Mouse (Mus musculus) olfactory bulb, adult 2 months (tissue): ENCODE measurements around the gene Gm49355. TPM values are rescaled to one million over a fixed set of nuclear protein-coding genes. Genes with fewer than 3 reads are reported as not detected.

ENCODE experiments used
- H3K27ac ChIP-seq: fragments of 200-500 bp; 2 replicates; pipeline ENCODE4 v1.5.1; 2012; ENCODE audit warnings: low read depth, low read length; ENCODE audit not compliant: insufficient read depth
- H3K4me1 ChIP-seq: fragments of 200-500 bp; 2 replicates; pipeline ENCODE4 v1.6.1; 2012; ENCODE audit warnings: low read length; ENCODE audit not compliant: control insufficient read depth, insufficient read depth
- H3K4me3 ChIP-seq: fragments of 200-500 bp; 2 replicates; pipeline ENCODE4 v1.5.1; 2012; ENCODE audit warnings: mild to moderate bottlenecking, low read depth, low read length, moderate library complexity; ENCODE audit not compliant: insufficient read depth
- CTCF ChIP-seq: fragments of 200-500 bp; IDR thresholded peaks from 2 replicates; pipeline ENCODE4 v1.5.1; 2012; ENCODE audit warnings: low read depth, mild to moderate bottlenecking, low read length, moderate library complexity; ENCODE audit not compliant: insufficient read depth
- POLR2A ChIP-seq: fragments of 200-500 bp; IDR thresholded peaks from 2 replicates; pipeline ENCODE4 v1.6.1; 2012; ENCODE audit warnings: mild to moderate bottlenecking, low read depth, low read length, moderate library complexity; ENCODE audit not compliant: insufficient read depth
- WGBS: fragments of 180-500 bp; shearing (Covaris S2); methylation state at CpG from one replicate; pipeline ENCODE4 v1.1.7; 2018; 5-methylcytosine and 5-hydroxymethylcytosine counted together
- polyA plus RNA-seq: library from polyadenylated mRNA; stranded (reverse); fragments of >200 nt; gene quantifications from 2 replicates; pipeline ENCODE4 v1.2.4, GENCODE M21; 2012; ENCODE audit warnings: low replicate concordance; ENCODE audit not compliant: missing spikeins, insufficient read depth, insufficient read length

Gene Gm49355
- polyA plus RNA-seq, 1 experiment, result not detected

GRCm38 (mm10) chr14:12346865-12347600 is 63.3 kb downstream of the Gm49355 start:
- no peak for TF ChIP-seq POLR2A
- TF ChIP-seq CTCF, result no peak
- peaks cover 29% of the 10 kb centered on the region for H3K4me1 ChIP-seq
- no peak overlapping the region for H3K27ac ChIP-seq
- 12% methylated on average over 26 of the region's 26 CpGs for WGBS
- peak overlapping the region; percentile 21; the same call in 1 of the 2 replicates for H3K4me3 ChIP-seq

- Histone ChIP-seq H3K4me1 (peaks cover 29% of the 10 kb centered on the region), H3K4me3 (no peak within 1 kb of the TSS), H3K27ac (no peak within 1 kb of the TSS)
- WGBS, result 62% methylated on average over 2 of the region's 2 CpGs
- TF ChIP-seq CTCF, result no peak
- TF ChIP-seq POLR2A, result no peak
Measured at GRCm38 (mm10) chr14:12348089-12348488, 64.3 kb downstream of the Gm49355 start, which contains the start of gene Fezf2. TSS of gene Fezf2 (minus strand) at chr14:12348189.

GRCm38 (mm10) chr14:12349334-12350090 is 65.7 kb downstream of the Gm49355 start:
- Histone ChIP-seq H3K4me1 (peaks cover 25% of the 10 kb centered on the region), H3K27ac (no peak overlapping the region), H3K4me3 (no peak overlapping the region)
- no peak for TF ChIP-seq POLR2A
- TF ChIP-seq CTCF, result no peak
- 79% methylated on average over 15 of the region's 15 CpGs for WGBS

- H3K27ac ChIP-seq, result no peak overlapping the region
- 74% methylated on average over 16 of the region's 16 CpGs for WGBS
- H3K4me3 ChIP-seq, result no peak overlapping the region
- H3K4me1 ChIP-seq, result peaks cover 16% of the 10 kb centered on the region
- TF ChIP-seq POLR2A, result no peak
- no peak for TF ChIP-seq CTCF
Measured at GRCm38 (mm10) chr14:12350271-12350916, 66.6 kb downstream of the Gm49355 start.

Other genes starting within 250 kb of the Gm49355 start
- not detected in 2 replicates for gene 3830406C13Rik, start 197 bp downstream of the Gm49355 start, polyA plus RNA-seq
- not detected in 2 replicates for gene Fezf2, start 64.2 kb downstream of the Gm49355 start, polyA plus RNA-seq